Mouse (Mus musculus): Measurements from ENCODE around the gene Fam187b. TPM values are rescaled to one million over a fixed set of nuclear protein-coding genes. Genes with fewer than 3 reads are reported as not detected.

Fam187b gene
- total and polyA plus RNA-seq, 3 experiments = not detected

DNA sequence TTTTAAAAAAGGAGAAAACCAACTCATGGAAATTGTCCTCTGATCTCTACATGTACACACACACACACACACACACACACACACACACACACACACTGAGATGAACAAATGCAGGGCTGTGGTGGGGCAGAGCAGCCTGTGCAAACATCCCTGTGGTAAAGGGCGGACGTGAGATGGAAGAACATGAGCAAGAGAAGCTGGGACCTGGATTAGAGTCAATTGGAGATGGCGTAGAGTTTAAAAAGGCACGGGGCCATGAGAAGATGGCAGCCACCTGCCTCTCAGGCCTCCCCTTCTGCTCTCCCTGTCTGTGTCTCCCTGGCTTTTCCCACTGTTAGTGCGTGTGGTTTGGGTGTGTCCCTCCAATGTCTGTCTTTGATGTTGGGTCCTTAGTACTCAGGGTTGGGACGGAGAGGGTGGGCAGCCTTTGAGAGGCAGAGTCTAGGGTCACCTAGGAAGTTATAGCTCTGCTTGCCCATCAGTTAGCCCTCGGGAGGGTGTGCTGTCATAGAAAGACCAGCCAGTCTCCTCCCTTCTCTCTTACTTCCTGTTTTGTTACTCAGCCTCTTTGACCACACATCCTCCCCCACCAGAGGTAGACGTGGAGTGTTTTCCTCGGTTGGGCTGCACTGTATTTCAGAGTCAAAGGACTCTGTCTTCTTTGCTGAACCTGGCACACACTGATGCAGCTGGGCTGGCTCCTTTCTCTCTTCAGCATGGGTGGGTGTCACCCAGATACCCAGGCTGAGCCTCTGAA lies 60.0 kb downstream of the Fam187b start (continued):
- TF ChIP-seq BHLHE40 (IDR thresholded peaks at IDR 0.05; ENCODE audit: borderline replicate concordance, low read depth, low read length) (no peak), MXI1 (IDR thresholded peaks at IDR 0.05; ENCODE audit: low read depth, low read length) (no peak; the same call in 1 of the 2 replicates), EP300 (IDR thresholded peaks at IDR 0.05; ENCODE audit: low read depth in 1 of 2, low read length in 2 of 2) (0 out of 4 replicates have a peak, but pooled peaks of 1 of the 2 experiments have one; percentile 43)

DNA sequence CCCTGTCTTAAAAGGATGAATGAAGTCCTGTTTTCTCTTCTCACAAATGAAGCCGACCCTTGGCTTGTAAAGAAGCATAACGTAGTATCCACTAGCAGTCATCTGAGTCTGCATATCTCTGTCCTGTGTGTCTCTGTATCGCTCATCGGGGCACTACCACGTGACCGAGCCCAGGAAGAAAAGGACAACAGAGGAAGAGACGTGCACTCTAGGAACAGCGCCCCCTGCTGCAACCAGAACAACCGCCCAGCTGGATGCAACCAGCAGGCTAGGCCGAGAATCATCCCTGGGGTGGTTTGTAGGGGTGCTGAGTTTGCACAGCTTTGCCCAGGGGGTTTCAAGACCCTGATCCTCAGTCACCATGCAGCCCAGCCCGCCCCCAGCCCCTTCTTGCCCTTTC lies 61.2 kb downstream of the Fam187b start:
- H3K27ac ChIP-seq (ENCODE audit: control insufficient read depth, low read depth, low read length) = peak overlapping the region; percentile 91
- peak; percentile 96 for TF ChIP-seq USF1 (IDR thresholded peaks at IDR 0.05; ENCODE audit: low read depth, low read length)
- TF ChIP-seq SMC3 (IDR thresholded peaks at IDR 0.05; ENCODE audit: low read depth, low read length) = no peak
- TF ChIP-seq MEF2A (IDR thresholded peaks at IDR 0.05; ENCODE audit: extremely low read depth, insufficient replicate concordance, low read depth, low read length, poor library complexity, severe bottlenecking) = no peak
- no peak for TF ChIP-seq MAZ (IDR thresholded peaks at IDR 0.05; ENCODE audit: low read depth, low read length)
- peak; percentile 66 for TF ChIP-seq ELF1 (IDR thresholded peaks at IDR 0.05; ENCODE audit: low read depth, low read length)
- no peak for TF ChIP-seq MYB (IDR thresholded peaks at IDR 0.05; ENCODE audit: low read depth, low read length)
- 0 out of 2 replicates have a peak, but pooled peaks have one; percentile 26 for TF ChIP-seq TBP (IDR thresholded peaks at IDR 0.05; ENCODE audit: low read depth, low read length)
- 0 out of 2 replicates have a peak, but pooled peaks have one; percentile 20 for TF ChIP-seq GATA1 (IDR thresholded peaks at IDR 0.05; ENCODE audit: low read depth, low read length)
- no peak for TF ChIP-seq E2F4 (IDR thresholded peaks at IDR 0.05; ENCODE audit: borderline replicate concordance, low read depth, low read length)
- TF ChIP-seq HCFC1 (IDR thresholded peaks at IDR 0.05; ENCODE audit: low read depth, low read length) = peak; percentile 51; the same call in 1 of the 2 replicates
- peak; percentile 41 to 47; a peak in 2 of 4 replicates for TF ChIP-seq POLR2A (IDR thresholded peaks at IDR 0.05; ENCODE audit: control insufficient read depth in 1 of 2, insufficient read depth in 1 of 2, low read depth in 1 of 2, low read length in 2 of 2, poor library complexity in 1 of 2)
- peak; percentile 75 for TF ChIP-seq SIN3A (IDR thresholded peaks at IDR 0.05; ENCODE audit: low read length)
- TF ChIP-seq ZNF384 (IDR thresholded peaks at IDR 0.05; ENCODE audit: low read depth, low read length) = no peak
- TF ChIP-seq CHD1 (IDR thresholded peaks at IDR 0.05; ENCODE audit: low read depth, low read length) = no peak
- TF ChIP-seq ZMIZ1 (IDR thresholded peaks at IDR 0.05; ENCODE audit: low read depth, low read length) = peak; percentile 48; the same call in 1 of the 2 replicates
- peak in 1 of 2 experiments; percentile 14; a peak in 1 of 4 replicates for TF ChIP-seq EP300 (IDR thresholded peaks at IDR 0.05; ENCODE audit: low read depth in 1 of 2, low read length in 2 of 2)
- peak in 1 of 2 experiments; percentile 80; a peak in 2 of 4 replicates for TF ChIP-seq USF2 (IDR thresholded peaks at IDR 0.05; ENCODE audit: borderline replicate concordance in 1 of 2, insufficient read depth in 1 of 2, low read depth in 1 of 2, low read length in 2 of 2)
- TF ChIP-seq POLR2AphosphoS5 (IDR thresholded peaks at IDR 0.05; ENCODE audit: borderline replicate concordance, low read depth, low read length) = no peak
- TF ChIP-seq CHD2 (IDR thresholded peaks at IDR 0.05; ENCODE audit: low read length) = no peak
- TF ChIP-seq RCOR1 (IDR thresholded peaks at IDR 0.05; ENCODE audit: low read depth, low read length) = no peak
- TF ChIP-seq ETS1 (IDR thresholded peaks at IDR 0.05; ENCODE audit: low read depth, low read length) = peak; percentile 48
- TF ChIP-seq CTCF (IDR thresholded peaks at IDR 0.05 in 2 of 3, conservative IDR thresholded peaks at IDR 0.05 in 1 of 3; ENCODE audit: control insufficient read depth in 1 of 3, insufficient read depth in 1 of 3, low read depth in 2 of 3, low read length in 3 of 3, poor library complexity in 1 of 3, severe bottlenecking in 1 of 3) = peak; percentile 47 to 58 (median 50)
- TF ChIP-seq MAX (IDR thresholded peaks at IDR 0.05; ENCODE audit: low read length) = peak; percentile 90
- TF ChIP-seq POLR2AphosphoS2 (IDR thresholded peaks at IDR 0.05; ENCODE audit: low read length) = peak; percentile 63; the same call in 1 of the 2 replicates
- no peak for TF ChIP-seq RAD21 (IDR thresholded peaks at IDR 0.05; ENCODE audit: low read depth, low read length)
- peak; percentile 73 for TF ChIP-seq MXI1 (IDR thresholded peaks at IDR 0.05; ENCODE audit: low read depth, low read length)
- no peak for TF ChIP-seq NELFE (IDR thresholded peaks at IDR 0.05; ENCODE audit: low read depth, low read length)
- no peak for TF ChIP-seq UBTF (IDR thresholded peaks at IDR 0.05; ENCODE audit: borderline replicate concordance, insufficient read depth, low read depth, low read length)
- TF ChIP-seq MYC (IDR thresholded peaks at IDR 0.05; ENCODE audit: low read depth, low read length) = no peak
- no peaks in the 10 kb centered on the region; the same call in 1 of the 2 replicates for H3K79me2 ChIP-seq (ENCODE audit: control insufficient read depth, insufficient read depth, low read length, poor library complexity)
- peaks cover 0 to 20% of the 10 kb centered on the region in 2 experiments; a peak in 2 of 4 replicates for H3K36me3 ChIP-seq (ENCODE audit: control insufficient read depth in 1 of 2, insufficient read depth in 2 of 2, low read length in 2 of 2)
- no peaks in the 10 kb centered on the region for H3K9me3 ChIP-seq (replicated peaks; ENCODE audit: insufficient read depth, low read length)
- no peaks in the 10 kb centered on the region for H3K27me3 ChIP-seq (ENCODE audit: control insufficient read depth in 1 of 2, insufficient read depth in 2 of 2, low read length in 2 of 2)
- peak overlapping the region; percentile 42 to 62 for H3K4me3 ChIP-seq (ENCODE audit: control insufficient read depth in 1 of 2, insufficient read depth in 1 of 2, low read depth in 2 of 2, low read length in 2 of 2)
- H3K4me1 ChIP-seq (ENCODE audit: control insufficient read depth in 1 of 2, insufficient read depth in 2 of 2, low read length in 2 of 2) = peaks cover 14 to 35% of the 10 kb centered on the region in 2 experiments
- peak overlapping the region; percentile 70 for H3K9ac ChIP-seq (ENCODE audit: control insufficient read depth, low read depth, low read length, poor library complexity, severe bottlenecking)
- peak; percentile 85 for DNase-seq (ENCODE audit: low read depth, low spot score)

Data from MEL (cell line).